Mouse (Mus musculus) adrenal gland, adult 10 weeks (tissue): ENCODE results near the gene H2-DMb1. TPM values are rescaled to one million over a fixed set of nuclear protein-coding genes. Genes with fewer than 3 reads are reported as not detected.

Experiments
- polyA plus RNA-seq: library from polyadenylated mRNA; stranded (reverse); fragments of 350-450 nt; fragmentation: Illumina TruSeq; extraction: RNeasy Lipid Tissue Mini Kit (QIAGEN cat#74804); gene quantifications from one replicate; pipeline ENCODE4 v1.2.3, GENCODE M21; 2014; ENCODE audit warnings: low read depth, low replicate concordance

H2-DMb1 gene
- polyA plus RNA-seq = 2.0 TPM

GRCm38 (mm10) chr17:34152923-34153322, at the start of gene H2-DMb1:
TSS of gene H2-DMb1 (plus strand) at chr17:34153072.

GRCm38 (mm10) chr17:34119249-34120179, 33.4 kb upstream of the H2-DMb1 start, which contains the start of gene H2-DMa:
TSS of gene H2-DMa (plus strand) at chr17:34119541.

GRCm38 (mm10) chr17:34122188-34122984, 30.5 kb upstream of the H2-DMb1 start, which contains the start of gene Brd2:
TSS of gene Brd2 (minus strand) at chr17:34122634.

GRCm38 (mm10) chr17:34143033-34143432, 9.8 kb upstream of the H2-DMb1 start, which contains the start of gene H2-DMb2:
TSS of gene H2-DMb2 (plus strand) at chr17:34143307.

GRCm38 (mm10) chr17:34187261-34187916, 34.5 kb downstream of the H2-DMb1 start, which contains the start of the genes Tap1 and Psmb9:
TSS of gene Tap1 (plus strand) at chr17:34187553.
TSS of gene Psmb9 (minus strand) at chr17:34187764.

GRCm38 (mm10) chr17:34196941-34197894, 44.3 kb downstream of the H2-DMb1 start, which contains the start of gene Psmb8:
TSS of gene Psmb8 (plus strand) at chr17:34197721.

GRCm38 (mm10) chr17:34203444-34203843, 50.6 kb downstream of the H2-DMb1 start, which contains the start of gene Tap2:
TSS of gene Tap2 (plus strand) at chr17:34203527.

Other genes starting within 250 kb of the H2-DMb1 start
- gene Platr17, start 247.9 kb upstream of the H2-DMb1 start, polyA plus RNA-seq = not detected
- 9.9 TPM for gene Daxx, start 243.7 kb upstream of the H2-DMb1 start, polyA plus RNA-seq
- 43.1 TPM for gene Tapbp, start 237.2 kb upstream of the H2-DMb1 start, polyA plus RNA-seq
- gene Zbtb22, start 237.2 kb upstream of the H2-DMb1 start, polyA plus RNA-seq = 1.3 TPM
- gene Rgl2, start 223.5 kb upstream of the H2-DMb1 start, polyA plus RNA-seq = 3.8 TPM
- gene Pfdn6, start 212.7 kb upstream of the H2-DMb1 start, polyA plus RNA-seq = 14.8 TPM
- 0.70 TPM for gene Wdr46, start 212.4 kb upstream of the H2-DMb1 start, polyA plus RNA-seq
- 0.35 TPM for gene B3galt4, start 201.6 kb upstream of the H2-DMb1 start, polyA plus RNA-seq
- gene Vps52, start 197.3 kb upstream of the H2-DMb1 start, polyA plus RNA-seq = 6.1 TPM
- gene Rps18, start 197.1 kb upstream of the H2-DMb1 start, polyA plus RNA-seq = 17.8 TPM
- gene H2-K1, start 152.7 kb upstream of the H2-DMb1 start, polyA plus RNA-seq = 201 TPM
- 1.9 TPM for gene Ring1, start 128.4 kb upstream of the H2-DMb1 start, polyA plus RNA-seq
- gene H2-Ke6, start 125.0 kb upstream of the H2-DMb1 start, polyA plus RNA-seq = 6.8 TPM
- 0.82 TPM for gene Slc39a7, start 121.4 kb upstream of the H2-DMb1 start, polyA plus RNA-seq
- gene Rxrb, start 121.3 kb upstream of the H2-DMb1 start, polyA plus RNA-seq = 0.99 TPM
- gene Col11a2, start 113.6 kb upstream of the H2-DMb1 start, polyA plus RNA-seq = not detected
- not detected for gene H2-Oa, start 60.7 kb upstream of the H2-DMb1 start, polyA plus RNA-seq
- gene H2-DMa, start 33.5 kb upstream of the H2-DMb1 start, polyA plus RNA-seq = not detected
- gene Brd2, start 30.4 kb upstream of the H2-DMb1 start, polyA plus RNA-seq = 272 TPM
- gene H2-DMb2, start 9.8 kb upstream of the H2-DMb1 start, polyA plus RNA-seq = not detected
- gene Tap1, start 34.5 kb downstream of the H2-DMb1 start, polyA plus RNA-seq = 2.2 TPM
- 2.9 TPM for gene Psmb9, start 34.7 kb downstream of the H2-DMb1 start, polyA plus RNA-seq
- gene Psmb8, start 44.6 kb downstream of the H2-DMb1 start, polyA plus RNA-seq = 1.2 TPM
- gene Tap2, start 50.5 kb downstream of the H2-DMb1 start, polyA plus RNA-seq = 0.64 TPM
- gene H2-Ob, start 85.8 kb downstream of the H2-DMb1 start, polyA plus RNA-seq = 1.1 TPM
- 26.2 TPM for gene H2-Ab1, start 104.6 kb downstream of the H2-DMb1 start, polyA plus RNA-seq
- 42.5 TPM for gene H2-Aa, start 134.8 kb downstream of the H2-DMb1 start, polyA plus RNA-seq
- 2.9 TPM for gene H2-Eb1, start 152.8 kb downstream of the H2-DMb1 start, polyA plus RNA-seq
- gene H2-Eb2, start 172.6 kb downstream of the H2-DMb1 start, polyA plus RNA-seq = not detected
- gene Btnl2, start 201.8 kb downstream of the H2-DMb1 start, polyA plus RNA-seq = not detected
- gene Btnl1, start 224.1 kb downstream of the H2-DMb1 start, polyA plus RNA-seq = not detected
- 3.4 TPM for gene BC051142, start 245.7 kb downstream of the H2-DMb1 start, polyA plus RNA-seq